8 mouse cellular contexts compared by ENCODE assay signal in the genomic region with DNA sequence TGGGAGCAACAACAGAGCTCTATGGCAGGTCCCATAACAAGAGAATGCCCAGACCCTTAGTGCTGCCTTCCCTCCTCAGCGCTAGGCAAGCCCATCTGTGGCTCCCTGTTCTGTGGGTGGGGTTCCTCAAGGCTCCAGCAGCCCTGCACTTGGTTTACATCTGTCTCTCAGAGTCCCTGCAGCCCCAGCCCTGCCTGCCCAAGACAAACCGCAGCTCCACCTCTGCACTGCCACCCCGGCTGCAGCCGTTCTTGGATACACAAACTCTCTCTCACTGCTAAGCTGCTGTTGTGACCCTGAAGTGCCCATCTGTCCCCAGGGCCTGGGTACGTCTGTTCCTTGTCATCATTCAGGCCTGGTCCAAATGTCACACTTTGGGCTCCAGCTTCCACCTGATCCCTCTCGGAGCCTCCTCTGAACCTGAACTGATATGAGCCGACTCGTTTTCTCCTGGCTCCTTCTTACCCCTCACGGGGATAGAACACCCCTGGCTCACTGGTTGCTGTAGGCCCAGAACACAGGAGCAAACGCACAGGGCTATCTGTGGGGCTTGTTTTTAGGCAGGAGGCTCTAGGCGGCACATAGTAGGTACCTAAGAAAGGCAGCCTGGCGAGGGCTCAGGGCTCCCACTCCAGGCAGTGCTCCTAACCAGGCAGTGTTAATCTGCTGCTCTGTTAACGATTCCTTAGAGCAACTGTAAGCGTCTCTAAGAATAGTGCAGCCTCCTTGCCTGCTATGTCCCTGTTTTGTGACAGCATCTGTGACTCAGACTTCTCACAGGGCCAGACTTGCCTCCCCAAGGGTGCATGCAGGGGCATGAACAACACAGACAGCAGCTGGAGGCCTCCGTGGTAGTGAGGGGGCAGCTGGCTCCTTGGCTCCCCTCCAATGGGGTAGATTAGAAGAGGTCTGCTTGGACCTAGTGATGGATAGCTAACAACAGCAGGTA. TPM values are rescaled to one million over a fixed set of nuclear protein-coding genes. Genes with fewer than 3 reads are reported as not detected.
A peak's percentile ranks its signal among the peaks of the same experiment; 100 is the strongest.
DNase-seq lines count a peak whose midpoint lies in the region; ATAC-seq and TF ChIP-seq lines count a peak whose summit lies in the region.

No protein-coding gene starts in this region.

- peaks cover 46% of the 10 kb centered on the region for H3K4me1 ChIP-seq in intestine, embryonic 14.5 days (replicated peaks; ENCODE audit: control insufficient read depth, insufficient read depth, low read length)
- no peaks in the 10 kb centered on the region for H3K4me1 ChIP-seq in intestine, postnatal 0 days (replicated peaks; ENCODE audit: control insufficient read depth, insufficient read depth, low read length)
- H3K4me1 ChIP-seq in limb, embryonic 10.5 days = peaks cover 81% of the 10 kb centered on the region
- H3K4me1 ChIP-seq in neural tube, embryonic 13.5 days (replicated peaks) = peaks cover 80% of the 10 kb centered on the region

- H3K4me2 ChIP-seq in intestine, embryonic 14.5 days (ENCODE audit: low read length) = no peak overlapping the region
- no peak overlapping the region for H3K4me2 ChIP-seq in intestine, postnatal 0 days (replicated peaks; ENCODE audit: low read depth)
- peak overlapping the region; percentile 2; the same call in 1 of the 2 replicates for H3K4me2 ChIP-seq in neural tube, embryonic 13.5 days

- H3K9me3 ChIP-seq in intestine, embryonic 14.5 days (ENCODE audit: control insufficient read depth, low read length) = no peaks in the 10 kb centered on the region
- no peaks in the 10 kb centered on the region for H3K9me3 ChIP-seq in intestine, postnatal 0 days (ENCODE audit: control insufficient read depth)
- H3K9me3 ChIP-seq in limb, embryonic 10.5 days (replicated peaks) = no peaks in the 10 kb centered on the region
- H3K9me3 ChIP-seq in neural tube, embryonic 13.5 days = no peaks in the 10 kb centered on the region

- ATAC-seq in intestine, embryonic 14.5 days (replicated peaks; ENCODE audit: low FRiP score, low TSS enrichment, low read depth) = no peak
- no peak for ATAC-seq in intestine, postnatal 0 days
- peak; percentile 54 for ATAC-seq in neural tube, embryonic 13.5 days (ENCODE audit: low read depth)

- no peaks in the 10 kb centered on the region for H3K27me3 ChIP-seq in intestine, embryonic 14.5 days (replicated peaks; ENCODE audit: control insufficient read depth, insufficient read depth, low read length)
- H3K27me3 ChIP-seq in intestine, postnatal 0 days (replicated peaks; ENCODE audit: control insufficient read depth, insufficient read depth, low read length) = no peaks in the 10 kb centered on the region
- no peaks in the 10 kb centered on the region for H3K27me3 ChIP-seq in limb, embryonic 10.5 days (ENCODE audit: low read depth, poor library complexity, severe bottlenecking)
- no peaks in the 10 kb centered on the region for H3K27me3 ChIP-seq in neural tube, embryonic 13.5 days

- DNase-seq in intestine, embryonic 14.5 days (ENCODE audit: low spot score) = no peak
- DNase-seq in brain, embryonic 14.5 days (ENCODE audit: low read depth) = peak; percentile 83
- peak; percentile 62 to 76 for DNase-seq in frontal cortex, adult 2 months (ENCODE audit: extremely low spot score in 1 of 2, low spot score in 1 of 2)
- DNase-seq in limb, embryonic 10.5 days (ENCODE audit: low spot score) = peak; percentile 48
- DNase-seq in natural killer cell, adult 2 months (ENCODE audit: low spot score in 2 of 2) = no peak
- no peak for DNase-seq in ovary, postnatal 36 days (ENCODE audit: low spot score)

- 29% methylated on average over 15 of the region's 15 CpGs for WGBS in intestine, embryonic 14.5 days
- WGBS in intestine, postnatal 0 days = 52% methylated on average over 15 of the region's 15 CpGs
- WGBS in limb, embryonic 10.5 days = 48% methylated on average over 15 of the region's 15 CpGs
- 25% methylated on average over 15 of the region's 15 CpGs for WGBS in neural tube, embryonic 13.5 days

- H3K4me3 ChIP-seq in intestine, embryonic 14.5 days (ENCODE audit: low read depth, low read length) = no peak overlapping the region
- H3K4me3 ChIP-seq in intestine, postnatal 0 days (ENCODE audit: low read depth, low read length) = no peak overlapping the region
- H3K4me3 ChIP-seq in limb, embryonic 10.5 days = no peak overlapping the region
- H3K4me3 ChIP-seq in neural tube, embryonic 13.5 days = no peak overlapping the region

- TF ChIP-seq POLR2A in brain, embryonic 14.5 days (IDR thresholded peaks at IDR 0.05; ENCODE audit: borderline replicate concordance, extremely low read depth, insufficient read depth, insufficient read length, poor library complexity, severe bottlenecking) = no peak

- H3K27ac ChIP-seq in intestine, embryonic 14.5 days (ENCODE audit: low read depth) = peak overlapping the region; percentile 24; the same call in 1 of the 2 replicates
- H3K27ac ChIP-seq in intestine, postnatal 0 days (ENCODE audit: low read depth, low read length) = no peak overlapping the region
- peak overlapping the region; percentile 56 for H3K27ac ChIP-seq in limb, embryonic 10.5 days
- H3K27ac ChIP-seq in neural tube, embryonic 13.5 days (replicated peaks) = peak overlapping the region; percentile 89

- H3K36me3 ChIP-seq in intestine, embryonic 14.5 days (ENCODE audit: control insufficient read depth, insufficient read depth, low read length) = no peaks in the 10 kb centered on the region
- no peaks in the 10 kb centered on the region for H3K36me3 ChIP-seq in intestine, postnatal 0 days (ENCODE audit: control insufficient read depth, insufficient read depth)
- no peaks in the 10 kb centered on the region for H3K36me3 ChIP-seq in limb, embryonic 10.5 days
- no peaks in the 10 kb centered on the region for H3K36me3 ChIP-seq in neural tube, embryonic 13.5 days

- H3K9ac ChIP-seq in intestine, embryonic 14.5 days (ENCODE audit: low read length) = no peak overlapping the region
- H3K9ac ChIP-seq in intestine, postnatal 0 days (ENCODE audit: low read depth, low read length) = no peak overlapping the region
- peak overlapping the region; percentile 47; the same call in 1 of the 2 replicates for H3K9ac ChIP-seq in neural tube, embryonic 13.5 days

- no peak for TF ChIP-seq CTCF in intestine, postnatal 0 days (IDR thresholded peaks at IDR 0.05; ENCODE audit: low read depth)
- no peak for TF ChIP-seq CTCF in brain, embryonic 14.5 days (IDR thresholded peaks at IDR 0.05; ENCODE audit: borderline replicate concordance, extremely low read depth, insufficient read depth, insufficient read length)

RNA-seq across cellular contexts. Expression of a gene that starts 50.0 kb away (rescaled TPM):
- 93.8 and 99.9 TPM in 2 replicates for polyA plus RNA-seq in intestine, embryonic 14.5 days (2014; fragmentation: Nextera tagmentation; extraction: Ambion mirVana)
- polyA plus RNA-seq in intestine, postnatal 0 days (2015; fragmentation: Nextera tagmentation; extraction: Ambion mirVana) = 75.5 and 76.9 TPM in 2 replicates
- 64.5 and 67.8 TPM in 2 replicates for polyA plus RNA-seq in brain, embryonic 14.5 days (2012; rRNA removed)
- 82.8 and 83.4 TPM in 2 replicates for polyA plus RNA-seq in frontal cortex, adult 2 months (2012; rRNA removed)
- 139 and 150 TPM in 2 replicates for polyA plus RNA-seq in limb, embryonic 10.5 days (2016; fragmentation: Nextera tagmentation; extraction: Ambion mirVana)
- polyA plus RNA-seq in neural tube, embryonic 13.5 days (2015; fragmentation: Nextera tagmentation; extraction: Ambion mirVana) = 79.1 and 81.1 TPM in 2 replicates

RNA-seq across cellular contexts. Expression of a gene that starts 53.8 kb away (rescaled TPM):
- polyA plus RNA-seq in intestine, embryonic 14.5 days (2014; fragmentation: Nextera tagmentation; extraction: Ambion mirVana) = 17.1 and 18.0 TPM in 2 replicates
- 21.3 and 25.0 TPM in 2 replicates for polyA plus RNA-seq in intestine, postnatal 0 days (2015; fragmentation: Nextera tagmentation; extraction: Ambion mirVana)
- polyA plus RNA-seq in brain, embryonic 14.5 days (2012; rRNA removed) = 38.1 and 47.2 TPM in 2 replicates
- polyA plus RNA-seq in frontal cortex, adult 2 months (2012; rRNA removed) = 43.2 and 45.3 TPM in 2 replicates
- 13.2 and 16.2 TPM in 2 replicates for polyA plus RNA-seq in limb, embryonic 10.5 days (2016; fragmentation: Nextera tagmentation; extraction: Ambion mirVana)
- 34.1 TPM in 2 replicates for polyA plus RNA-seq in neural tube, embryonic 13.5 days (2015; fragmentation: Nextera tagmentation; extraction: Ambion mirVana)

Comparison
In these comparisons a context has a peak if more than half of its experiments do, and no peak if none do; other contexts are left out.
1. DNase-seq: peak in brain, embryonic 14.5 days (single experiment), frontal cortex, adult 2 months (2 of 2) and limb, embryonic 10.5 days (single experiment); none in intestine, embryonic 14.5 days (single experiment), natural killer cell, adult 2 months (0 of 2) and ovary, postnatal 36 days (single experiment).